Mouse (Mus musculus): Measurements from ENCODE around the gene Pde4d. TPM values are rescaled to one million over a fixed set of nuclear protein-coding genes. Genes with fewer than 3 reads are reported as not detected.
A peak's percentile ranks its signal among the peaks of the same experiment; 100 is the strongest.

The Pde4d gene
- total RNA-seq, 4 experiments from 2014 or later: 68.8 to 86.9 (median 76.0) TPM

DNA sequence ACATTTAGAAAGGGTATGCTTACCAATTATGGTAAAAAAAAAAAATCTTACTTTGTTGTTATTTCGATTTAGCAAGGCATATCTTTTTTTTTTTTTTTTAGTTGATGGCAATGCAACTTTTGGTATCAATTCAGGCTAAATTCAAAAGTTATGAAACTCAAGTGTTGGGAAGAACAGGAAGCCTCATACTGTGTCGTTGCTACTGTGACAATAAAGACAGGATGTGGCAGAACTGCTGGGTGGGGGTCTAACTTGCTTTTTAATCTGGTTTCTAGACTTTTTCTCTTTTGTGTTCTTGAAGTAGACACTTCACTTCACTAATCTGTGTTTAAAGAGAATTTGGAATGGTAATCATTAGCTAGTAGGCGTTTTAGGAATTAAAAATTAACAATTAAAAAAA is 147.2 kb downstream of the Pde4d start:
- DNase-seq (ENCODE audit: low spot score in 2 of 2): no peak

DNA sequence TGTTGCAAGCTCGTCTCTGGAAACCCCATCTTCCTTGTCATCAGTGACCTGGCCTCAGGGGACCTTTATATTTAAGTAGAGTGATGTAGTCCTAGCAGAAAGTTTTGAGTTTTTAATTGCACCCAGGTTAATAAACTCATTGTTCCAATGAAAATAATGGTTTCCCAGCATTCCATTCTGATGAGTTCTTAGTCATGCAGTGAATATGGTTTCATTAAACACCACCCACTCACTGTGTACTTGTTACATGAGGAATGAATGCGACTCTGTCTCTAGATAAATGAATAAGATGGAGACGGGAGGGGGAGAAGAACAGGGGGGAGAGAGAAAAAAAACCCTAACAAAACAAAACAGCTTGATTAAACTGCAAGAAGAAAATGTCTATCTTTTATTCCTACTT is 148.9 kb downstream of the Pde4d start:
- no peak for DNase-seq (ENCODE audit: low spot score in 2 of 2)

DNA sequence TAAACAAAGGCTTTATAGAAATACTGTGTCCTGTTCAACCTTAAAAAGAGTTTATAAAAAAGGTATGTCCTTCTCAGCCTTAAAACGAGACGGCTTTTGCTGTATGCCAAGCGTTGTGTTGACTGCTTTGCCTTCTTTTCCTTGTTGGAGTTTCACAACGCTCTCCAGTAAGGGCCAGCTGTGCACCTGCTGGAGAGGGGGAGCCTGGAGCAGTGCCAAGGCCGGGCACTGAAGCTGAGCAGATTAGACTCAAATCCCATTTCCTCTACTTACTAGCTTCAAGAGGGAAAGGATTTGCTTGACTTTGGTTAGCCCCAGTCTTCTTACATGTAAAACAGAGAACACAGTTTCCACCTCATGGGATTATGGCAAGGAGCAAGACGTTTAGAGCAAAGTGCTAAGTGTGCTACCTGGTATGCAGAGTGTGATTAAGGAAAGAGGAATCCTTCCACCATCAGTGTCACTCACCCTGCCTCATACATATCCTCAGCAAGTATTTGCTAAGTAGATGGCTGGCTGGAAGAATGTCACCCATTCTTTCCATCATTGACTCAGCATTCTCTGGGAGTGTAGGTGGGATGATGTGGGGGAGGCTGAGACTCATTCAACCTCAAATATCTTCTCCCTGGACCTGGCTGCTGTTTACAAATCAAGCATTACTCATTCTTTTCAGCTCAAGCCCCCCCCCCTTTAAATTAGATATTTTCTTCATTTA is 149.6 kb downstream of the Pde4d start:
- no peak for DNase-seq (ENCODE audit: low spot score in 2 of 2)

DNA sequence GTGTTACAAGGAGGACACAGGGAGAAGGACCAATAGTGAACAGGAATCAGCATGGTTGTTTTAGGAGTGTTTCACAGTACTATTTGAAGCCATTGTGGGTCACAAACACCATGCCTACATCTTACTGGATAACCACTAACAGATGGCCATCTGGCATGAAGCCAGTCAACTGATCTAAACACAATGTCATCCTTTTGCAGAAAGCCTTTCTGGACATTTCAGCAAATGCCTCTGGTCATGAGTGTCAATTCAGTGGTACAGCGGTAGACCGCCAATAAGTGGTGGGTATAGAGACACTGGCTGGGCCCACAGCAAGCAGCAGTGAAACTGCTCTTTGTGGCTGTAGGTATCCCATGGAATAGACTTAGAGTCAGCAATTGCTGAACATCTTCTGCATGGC is 151.3 kb downstream of the Pde4d start:
- DNase-seq (ENCODE audit: low spot score in 2 of 2): no peak

DNA sequence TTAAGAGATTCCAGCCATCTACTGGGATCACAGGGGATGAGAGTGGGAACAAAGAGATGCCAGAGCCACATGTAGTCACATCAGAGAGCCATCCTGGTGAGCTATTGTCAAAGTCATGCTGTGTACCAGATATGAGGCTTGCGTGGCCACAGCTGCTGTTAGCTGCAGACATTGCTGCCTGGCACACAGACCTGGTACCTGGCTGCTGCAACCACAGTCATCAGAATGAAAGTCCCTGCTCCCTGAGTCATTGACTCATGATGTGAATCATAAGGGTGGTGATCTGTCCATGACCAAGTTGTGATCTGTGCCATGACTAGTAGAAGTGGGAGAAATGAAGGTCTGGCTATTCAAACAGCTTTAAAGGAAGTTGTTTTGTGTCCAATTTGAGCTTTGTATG is 153.8 kb downstream of the Pde4d start:
- DNase-seq (ENCODE audit: low spot score in 2 of 2): no peak

DNA sequence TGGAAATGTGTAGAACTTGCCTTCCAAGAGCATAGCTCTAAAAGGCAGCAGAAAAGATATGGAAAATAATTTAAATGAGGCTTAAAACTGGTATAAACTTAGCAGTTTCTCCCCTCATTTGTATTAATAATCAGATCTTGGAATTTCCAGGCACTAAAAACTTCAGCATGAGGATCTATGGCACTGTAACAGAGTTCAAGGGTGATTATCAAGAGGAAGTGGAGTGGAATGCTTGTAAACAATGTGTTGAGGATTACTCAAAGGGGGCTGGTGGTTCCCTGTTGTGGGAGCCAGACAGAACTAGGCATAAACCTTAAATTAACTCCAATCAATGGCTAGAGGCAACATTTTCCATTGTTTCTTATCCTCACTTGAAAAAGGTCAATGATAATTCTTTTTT is 154.5 kb downstream of the Pde4d start:
- DNase-seq (ENCODE audit: low spot score in 2 of 2): no peak

DNA sequence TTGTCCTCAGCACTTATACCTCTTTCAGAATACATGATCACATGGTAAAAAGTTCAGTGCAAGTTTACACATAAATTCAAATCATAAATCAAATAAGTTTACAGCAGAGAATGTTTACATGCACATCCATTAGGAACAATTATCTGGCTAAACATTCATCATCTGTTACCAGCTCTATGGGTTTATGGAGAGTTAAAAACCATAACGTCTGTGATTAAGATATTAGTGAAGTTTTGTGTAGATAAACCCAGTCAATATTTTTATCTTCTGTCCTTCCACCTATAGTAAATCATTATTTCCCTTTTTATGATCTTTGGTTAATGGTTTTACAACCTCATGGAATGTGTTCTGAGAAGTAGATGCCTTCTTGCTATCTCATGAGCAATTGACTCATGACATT is 168.5 kb downstream of the Pde4d start:
- DNase-seq (ENCODE audit: low spot score in 2 of 2): no peak

DNA sequence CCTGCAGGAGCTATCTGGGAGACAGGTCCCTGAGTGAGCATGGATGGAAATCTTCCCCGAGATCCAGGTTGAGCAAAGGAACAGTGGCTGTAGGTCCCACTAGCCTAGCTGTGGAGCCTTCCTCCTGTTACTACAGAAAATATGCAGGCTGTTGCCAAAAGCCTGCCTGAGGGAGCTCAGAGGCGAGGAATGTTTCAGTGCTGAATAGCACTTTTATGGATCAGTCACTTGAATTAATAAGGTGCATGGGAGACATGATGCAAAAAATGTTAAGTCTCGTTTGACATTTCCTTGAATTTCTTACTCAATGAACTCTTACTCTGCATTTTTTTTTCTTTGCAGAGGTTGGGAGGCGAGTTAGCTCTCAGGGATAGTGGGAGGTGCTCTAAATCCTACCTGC is 172.9 kb downstream of the Pde4d start:
- DNase-seq (ENCODE audit: low spot score in 2 of 2): no peak

DNA sequence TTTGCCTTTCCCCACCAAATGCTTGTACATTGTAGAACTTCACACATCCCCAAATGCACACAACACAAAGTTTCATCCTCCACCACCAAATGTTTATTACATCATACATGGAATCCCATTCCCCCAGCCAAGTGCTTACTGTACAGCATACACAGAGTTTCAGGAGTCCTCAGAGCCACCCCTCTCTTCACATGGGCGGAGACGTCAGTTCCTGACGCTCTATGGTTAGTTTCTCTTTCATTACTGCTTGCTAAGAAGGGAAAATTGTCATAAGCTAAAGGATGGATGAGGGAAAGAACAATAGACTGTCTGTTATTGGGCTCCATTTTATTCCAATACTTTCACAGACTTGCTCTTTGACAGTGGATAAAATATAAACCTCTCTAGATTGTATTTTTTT is 174.2 kb downstream of the Pde4d start:
- no peak for DNase-seq (ENCODE audit: low spot score in 2 of 2)

DNA sequence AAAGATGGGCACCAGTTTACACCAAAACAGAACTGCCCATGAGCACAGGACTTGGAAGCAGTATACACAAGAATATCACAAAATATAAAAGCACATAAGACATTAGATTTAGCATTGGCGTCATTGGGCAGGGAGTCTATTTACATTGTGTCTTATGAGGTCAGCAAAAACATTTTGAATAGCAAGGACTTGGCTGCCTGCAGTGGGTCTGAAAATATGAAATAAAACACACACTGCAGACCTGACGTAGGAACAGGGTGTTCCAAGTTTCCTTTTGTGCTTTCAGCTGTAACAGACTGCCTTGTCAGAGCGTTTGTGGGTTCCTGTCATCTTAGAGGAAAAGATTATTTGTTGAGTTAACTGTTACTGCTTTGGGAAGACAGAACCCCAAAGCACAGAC is 176.4 kb downstream of the Pde4d start:
- no peak for DNase-seq (ENCODE audit: low spot score in 2 of 2)

DNA sequence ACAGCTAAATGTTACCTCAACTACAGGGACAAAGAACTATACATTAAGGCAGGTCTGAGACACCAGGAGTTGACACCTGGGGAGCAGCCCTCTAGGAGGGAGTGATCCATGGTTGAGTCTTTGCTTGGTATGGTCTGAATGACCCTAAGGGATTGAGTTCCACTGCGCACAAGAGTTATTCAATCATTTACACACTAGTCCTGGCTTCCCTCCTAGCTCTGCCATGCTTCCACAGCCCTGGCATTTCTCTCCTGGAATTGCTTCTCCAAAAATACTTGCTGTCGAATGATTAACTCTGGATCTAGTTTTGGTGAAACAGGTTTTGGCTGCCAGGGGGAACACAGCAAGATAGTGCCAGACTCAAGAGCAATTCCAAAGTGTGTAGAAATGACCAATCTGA is 178.8 kb downstream of the Pde4d start:
- DNase-seq (ENCODE audit: low spot score in 2 of 2): no peak

DNA sequence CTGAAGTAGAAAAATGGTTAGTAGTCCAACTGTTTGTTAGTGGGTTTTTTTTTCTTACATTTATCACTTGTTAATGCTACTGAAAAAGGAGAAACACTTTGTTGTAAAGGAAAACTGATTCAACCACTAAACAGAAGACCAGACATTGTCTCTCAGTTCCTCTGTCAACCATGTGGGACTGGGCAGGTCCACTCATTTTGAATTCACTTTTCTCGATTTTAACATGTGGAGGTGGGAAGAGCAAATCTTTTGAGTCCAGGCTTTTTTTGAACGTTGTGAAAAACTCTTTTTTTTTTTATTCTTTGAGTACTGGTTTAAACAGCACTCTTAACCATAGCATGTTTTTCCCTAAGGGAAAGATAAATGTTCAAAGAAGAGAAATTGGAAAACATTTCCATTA is 180.8 kb downstream of the Pde4d start:
- DNase-seq (ENCODE audit: low spot score in 2 of 2): no peak

DNA sequence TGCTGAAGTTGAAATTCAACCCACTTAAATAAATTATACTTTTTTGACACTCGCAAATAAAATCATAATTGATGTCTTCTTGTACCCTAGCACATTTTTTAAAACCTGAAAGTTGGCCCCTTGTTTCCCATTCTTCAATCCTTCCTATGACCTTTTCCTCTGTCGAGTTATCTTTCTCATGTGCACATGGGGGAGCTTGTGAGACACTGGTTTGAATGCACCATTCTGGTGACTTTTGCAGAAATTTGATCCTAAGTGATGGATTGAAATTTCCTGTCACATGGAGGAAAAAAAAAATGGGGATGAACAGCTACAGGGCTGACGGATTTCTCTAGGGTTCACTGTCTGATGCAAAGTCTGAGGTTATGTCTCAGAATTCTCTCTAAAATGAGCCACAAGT is 181.5 kb downstream of the Pde4d start:
- DNase-seq (ENCODE audit: low spot score in 2 of 2): no peak

DNA sequence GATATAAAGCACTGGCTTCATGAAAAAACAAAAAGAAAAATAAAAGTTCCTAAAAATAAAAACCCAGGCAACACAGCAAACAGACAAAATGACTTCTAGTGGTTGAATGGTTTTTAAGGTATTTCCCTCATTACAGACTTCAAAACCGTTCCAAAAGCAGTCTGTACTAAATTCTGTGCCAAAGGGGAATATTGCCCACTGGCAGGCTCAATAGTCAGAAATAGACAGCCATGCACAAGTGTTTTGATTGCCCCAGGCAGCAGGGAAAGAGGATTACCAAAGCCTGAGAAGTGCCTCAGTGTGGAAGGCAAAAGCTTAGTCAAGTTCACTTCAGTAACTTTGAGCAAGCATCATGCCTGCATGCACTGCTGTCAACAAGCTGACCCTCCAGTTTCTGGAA is 186.8 kb downstream of the Pde4d start:
- DNase-seq (ENCODE audit: low spot score in 2 of 2): no peak

DNA sequence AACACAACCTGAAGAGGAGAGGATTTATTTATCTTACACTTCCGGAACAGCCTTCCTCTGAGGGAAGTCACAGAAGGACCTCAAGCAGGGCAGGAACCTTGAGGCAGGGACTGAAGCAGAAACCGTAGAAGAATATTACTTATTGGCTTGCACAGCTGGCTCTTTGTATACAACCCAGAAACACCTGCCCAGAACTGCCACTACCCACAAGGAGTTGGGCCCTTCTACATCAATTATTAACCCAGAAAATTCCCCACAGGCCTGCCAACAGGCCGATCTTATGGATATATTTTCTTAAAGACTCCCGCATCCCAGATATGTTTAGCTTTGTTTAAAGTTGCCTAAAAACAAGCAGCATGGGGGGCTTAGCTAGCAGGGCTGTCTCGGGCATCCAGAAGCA is 192.5 kb downstream of the Pde4d start:
- no peak for DNase-seq (ENCODE audit: low spot score in 2 of 2)

DNA sequence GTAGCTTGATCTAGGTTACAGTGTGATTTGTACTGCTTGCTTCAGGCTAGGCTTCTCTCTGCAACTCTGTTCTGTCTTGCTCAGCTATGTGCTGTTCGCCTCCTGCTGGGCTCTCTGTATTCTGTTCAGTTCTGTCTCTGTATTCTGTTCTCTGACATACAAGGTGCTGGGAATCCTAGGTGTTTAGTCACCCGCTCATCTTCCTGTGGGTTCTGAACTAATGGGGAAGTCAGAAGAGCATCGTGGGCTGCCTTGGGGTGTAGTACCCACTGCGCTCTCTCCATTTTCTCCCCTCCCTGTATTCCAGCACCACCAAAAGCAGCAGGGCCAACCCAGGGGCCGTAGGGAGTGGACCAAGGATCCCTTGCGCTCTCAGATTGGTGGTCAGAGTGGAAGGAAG is 197.1 kb downstream of the Pde4d start:
- DNase-seq (ENCODE audit: low spot score in 2 of 2): no peak

DNA sequence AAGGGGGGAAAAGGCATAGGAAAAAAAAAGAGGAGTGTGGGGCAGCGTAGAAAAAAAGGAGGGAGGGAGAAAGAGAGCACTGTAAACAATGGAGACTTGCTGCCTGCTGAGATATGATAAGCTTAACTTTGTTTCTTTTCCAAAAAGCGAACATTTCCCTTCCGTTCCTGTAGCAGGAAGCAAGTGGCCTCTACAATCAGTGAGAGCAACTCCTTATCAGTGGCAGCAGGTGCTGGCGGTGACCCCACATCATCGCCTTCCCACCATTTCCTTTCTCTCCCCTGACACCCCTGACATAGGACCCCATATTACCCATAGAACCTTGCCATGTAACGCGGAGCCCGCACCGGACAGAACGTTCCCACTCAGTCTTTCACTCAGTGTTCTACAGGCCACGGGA is 197.5 kb downstream of the Pde4d start:
- no peak for DNase-seq (ENCODE audit: low spot score in 2 of 2)

DNA sequence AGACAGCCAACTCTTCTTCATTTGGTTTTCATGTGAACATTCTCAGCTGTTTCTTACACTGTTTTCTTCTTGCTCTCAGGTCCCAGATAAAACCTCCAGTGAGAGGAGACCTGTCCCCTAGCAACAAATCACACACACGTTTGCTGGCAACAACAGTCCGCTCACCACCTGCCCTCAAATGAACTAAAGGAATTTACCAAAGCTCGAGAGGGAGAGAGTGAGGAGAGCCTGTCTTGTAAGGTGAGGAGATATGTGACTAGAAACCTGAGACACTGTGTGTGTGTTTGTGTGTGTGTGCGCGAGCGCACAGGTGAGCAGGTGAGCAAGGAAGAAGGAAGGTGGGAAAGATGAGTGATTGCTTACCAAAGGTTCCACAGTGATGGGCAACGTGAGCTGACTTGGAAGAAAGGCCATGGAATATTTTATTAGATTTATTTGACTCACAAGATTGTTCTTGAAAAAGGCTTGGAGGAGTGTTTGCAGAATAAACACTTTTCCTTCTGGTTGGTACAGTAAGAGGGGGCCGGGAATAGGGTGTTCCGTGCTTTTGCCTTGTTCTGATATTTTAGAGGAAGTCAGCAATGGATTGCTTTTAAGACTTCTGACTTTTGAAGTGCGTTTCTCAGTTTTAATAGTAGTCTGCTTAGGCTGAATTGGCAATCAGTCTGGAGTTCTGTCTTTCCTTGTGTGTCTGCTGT is 204.4 kb downstream of the Pde4d start:
- peak in 1 of 2 experiments; percentile 8 for DNase-seq (ENCODE audit: low spot score in 2 of 2)

DNA sequence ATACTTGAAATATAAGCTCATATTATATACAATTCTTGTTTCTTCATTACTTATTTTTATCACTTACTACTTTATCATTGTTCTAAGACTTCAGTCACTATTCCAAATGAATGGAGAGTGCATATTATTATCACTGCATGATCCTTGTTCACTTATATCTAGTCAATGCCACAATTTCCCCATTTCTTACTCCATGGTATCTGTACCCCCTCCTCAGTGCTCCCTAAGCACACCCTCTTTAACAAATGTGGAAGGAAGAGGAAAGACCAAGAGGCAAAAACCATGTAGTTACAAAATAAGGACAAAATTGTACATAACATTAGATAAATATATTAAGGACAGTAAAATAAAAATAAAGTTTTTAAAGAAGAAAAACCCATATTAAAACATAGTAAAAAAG is 216.8 kb downstream of the Pde4d start:
- no peak for DNase-seq (ENCODE audit: low spot score in 2 of 2)

DNA sequence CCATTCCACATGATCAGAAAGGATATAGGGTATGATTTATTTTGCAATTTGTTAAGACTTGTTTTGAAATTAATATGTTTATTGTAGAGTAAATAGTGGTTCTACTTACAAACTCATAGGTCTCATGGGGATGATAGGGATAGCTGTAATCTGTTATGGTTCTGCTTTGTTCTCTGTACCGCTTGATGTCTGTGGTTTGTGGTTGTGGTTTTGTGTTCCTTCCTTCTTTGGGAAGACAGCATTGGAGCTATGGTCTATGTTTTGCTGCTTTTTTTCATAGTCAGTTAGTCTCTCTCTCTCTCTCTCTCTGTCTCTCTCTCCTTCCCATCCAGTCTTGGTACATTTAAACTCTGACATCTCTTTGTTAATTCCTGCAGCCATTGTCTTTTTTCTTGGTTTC is 217.3 kb downstream of the Pde4d start:
- DNase-seq (ENCODE audit: low spot score in 2 of 2): no peak

DNA sequence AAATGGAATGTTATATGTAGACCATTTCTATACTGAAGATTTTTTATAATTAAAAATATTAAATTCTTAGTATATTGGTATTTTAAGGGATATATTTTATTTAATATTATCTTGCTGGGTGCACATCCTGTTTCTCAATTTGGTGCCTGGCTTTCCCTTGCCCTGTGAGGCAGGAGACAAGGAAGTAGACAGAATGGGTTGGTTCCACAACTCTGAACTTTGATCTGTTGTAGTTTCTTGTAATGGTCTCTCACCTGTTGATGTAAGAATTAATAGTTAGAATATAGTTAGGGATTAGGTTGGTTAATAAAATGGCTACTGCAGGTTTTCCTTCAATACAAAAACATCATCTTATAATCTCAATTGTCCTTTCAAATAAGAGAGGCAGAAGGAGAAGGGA is 227.3 kb downstream of the Pde4d start:
- no peak for DNase-seq (ENCODE audit: low spot score in 2 of 2)

DNA sequence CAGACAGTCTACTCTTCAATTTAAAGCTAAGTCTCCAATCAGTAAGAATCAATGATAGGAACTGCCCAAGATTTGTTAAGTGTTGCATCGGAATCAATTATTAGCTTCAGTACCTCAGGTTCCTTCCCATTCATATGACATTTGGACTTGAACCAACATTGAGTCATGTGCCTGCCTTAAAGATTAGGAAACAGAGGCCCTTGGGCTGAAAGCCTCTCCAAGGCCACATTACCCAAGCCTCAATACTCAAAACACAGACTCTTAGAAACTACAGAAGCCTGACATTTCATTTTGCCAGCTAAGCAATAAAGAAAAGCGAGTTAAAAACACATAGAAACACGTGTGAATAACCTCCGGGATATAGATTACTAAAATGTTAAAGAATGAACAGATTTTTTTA is 233.3 kb downstream of the Pde4d start:
- DNase-seq (ENCODE audit: low spot score in 2 of 2): no peak

DNA sequence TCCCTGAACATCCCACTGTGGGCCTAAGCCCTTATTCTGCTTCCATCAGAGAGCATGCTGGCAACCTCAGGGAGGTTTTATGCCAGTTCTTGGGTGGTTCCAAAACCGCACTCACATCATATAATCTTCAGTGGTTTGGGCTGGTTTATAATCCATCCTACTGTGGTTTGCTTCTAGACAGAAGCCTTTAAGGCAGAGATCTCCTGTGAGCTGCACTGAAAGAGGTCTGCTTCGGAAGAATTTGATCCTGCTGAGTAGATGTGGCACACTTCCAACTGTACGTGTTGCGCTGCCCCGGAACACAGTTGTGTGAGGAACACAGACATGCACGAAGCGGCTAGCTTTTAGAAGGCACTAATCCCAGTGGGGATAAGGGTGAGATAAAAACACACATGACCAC is 236.1 kb downstream of the Pde4d start:
- DNase-seq (ENCODE audit: low spot score in 2 of 2): no peak
